Mouse (Mus musculus) bone marrow, adult 2 months (tissue): ENCODE measurements at regions not wholly inside any gene's neighbourhood (a gene's known extent, or its start where the extent isn't known, plus 50 kb on each side); places are given as distances from the start of the nearest gene placed in this dataset.

Experiments
- CTCF ChIP-seq: fragments of 200-500 bp; IDR thresholded peaks from 2 replicates; pipeline ENCODE4 v1.5.1; 2011; ENCODE audit warnings: low read length, control low read depth; ENCODE audit not compliant: control insufficient read depth, insufficient read depth
- POLR2A ChIP-seq: fragments of 200-500 bp; IDR thresholded peaks from 2 replicates; pipeline ENCODE4 v1.6.1; 2011; ENCODE audit warnings: low read depth, mild to moderate bottlenecking, control low read depth, low read length, borderline replicate concordance; ENCODE audit not compliant: control insufficient read depth

GRCm38 (mm10) chr15:27077926-27078325 lies 182.5 kb upstream of the Fbxl7 start:
- no peak for TF ChIP-seq POLR2A
- no peak for TF ChIP-seq CTCF
